In genomic region chr8:110957471-110957870, GRCm38 (mm10) we compare ENCODE assay signal across 21 mouse cellular contexts. TPM values are rescaled to one million over a fixed set of nuclear protein-coding genes. Genes with fewer than 3 reads are reported as not detected.
DNase-seq lines count a peak whose midpoint lies in the region; ATAC-seq and TF ChIP-seq lines count a peak whose summit lies in the region.
"Had no signal": no experiment of that assay in that cellular context is flagged by ENCODE, and none has a peak within 500 bp of the region (broad histone marks: within the 10 kb centered on the region; RNA-seq: fewer than 3 reads in every experiment).

No protein-coding gene starts in this region.

- H3K4me2 ChIP-seq in forebrain, embryonic 12.5 days: no peak overlapping the region
- H3K4me2 ChIP-seq in kidney, embryonic 15.5 days: no peak overlapping the region
- H3K4me2 ChIP-seq: forebrain, embryonic 15.5 days; heart, embryonic 15.5 days; liver, embryonic 12.5 days; lung, embryonic 14.5 days; stomach, embryonic 15.5 days had no signal

- peak overlapping the region in 1 of 2 experiments; percentile 16; a peak in 1 of 4 replicates for H3K4me3 ChIP-seq in ES-E14 (ENCODE audit: insufficient read depth in 1 of 2, low read depth in 1 of 2, low read length in 2 of 2, poor library complexity in 1 of 2, severe bottlenecking in 1 of 2)
- no peak overlapping the region for H3K4me3 ChIP-seq in forebrain, embryonic 12.5 days (replicated peaks)
- no peak overlapping the region for H3K4me3 ChIP-seq in kidney, embryonic 15.5 days (replicated peaks)
- H3K4me3 ChIP-seq: erythroblast, embryonic 14.5 days; forebrain, embryonic 15.5 days; heart, embryonic 15.5 days; left cerebral cortex, adult 2 months; liver, embryonic 12.5 days; midbrain, embryonic 10.5 days; stomach, embryonic 15.5 days had no signal

- in situ Hi-C loops in ES-E14 (cut with MboI; ENCODE audit: low sequenced_read_pairs in 2 of 2, unreplicated experiment in 2 of 2): no loop called here

- no peak overlapping the region for H3K27ac ChIP-seq in ES-E14 (ENCODE audit: insufficient read depth, low read depth, low read length, poor library complexity, severe bottlenecking)
- no peak overlapping the region for H3K27ac ChIP-seq in forebrain, embryonic 12.5 days
- no peak overlapping the region for H3K27ac ChIP-seq in kidney, embryonic 15.5 days
- H3K27ac ChIP-seq: heart, embryonic 15.5 days; left cerebral cortex, adult 2 months; liver, embryonic 12.5 days; midbrain, embryonic 10.5 days; stomach, embryonic 15.5 days had no signal

- no peaks in the 10 kb centered on the region for H3K27me3 ChIP-seq in forebrain, embryonic 12.5 days
- no peaks in the 10 kb centered on the region for H3K27me3 ChIP-seq in kidney, embryonic 15.5 days
- H3K27me3 ChIP-seq: forebrain, embryonic 15.5 days; heart, embryonic 15.5 days; liver, embryonic 12.5 days; stomach, embryonic 15.5 days had no signal

- 91% methylated on average over 19 of the region's 19 CpGs for WGBS in forebrain, embryonic 12.5 days
- 89% methylated on average over 19 of the region's 19 CpGs for WGBS in kidney, embryonic 15.5 days

- peaks cover 5% of the 10 kb centered on the region; the same call in 1 of the 2 replicates for H3K36me3 ChIP-seq in ES-E14 (ENCODE audit: control insufficient read depth, insufficient read depth, low read length, poor library complexity, severe bottlenecking)
- H3K36me3 ChIP-seq in forebrain, embryonic 12.5 days (replicated peaks): peaks cover 51% of the 10 kb centered on the region
- peaks cover 53% of the 10 kb centered on the region for H3K36me3 ChIP-seq in kidney, embryonic 15.5 days

- no peak for ATAC-seq in forebrain, embryonic 12.5 days (ENCODE audit: low FRiP score)
- ATAC-seq in kidney, embryonic 15.5 days (replicated peaks; ENCODE audit: low FRiP score): no peak
- ATAC-seq: liver, embryonic 12.5 days had no signal

- peaks cover 0 to 8% of the 10 kb centered on the region in 2 experiments; a peak in 2 of 4 replicates for H3K4me1 ChIP-seq in ES-E14 (ENCODE audit: control insufficient read depth in 2 of 2, insufficient read depth in 2 of 2, low read length in 2 of 2, poor library complexity in 1 of 2)
- H3K4me1 ChIP-seq in forebrain, embryonic 12.5 days: 0 out of 2 replicates have a peak, but pooled peaks cover 2% of the 10 kb centered on the region
- peaks cover 16% of the 10 kb centered on the region for H3K4me1 ChIP-seq in kidney, embryonic 15.5 days
- H3K4me1 ChIP-seq: forebrain, embryonic 15.5 days; heart, embryonic 15.5 days; stomach, embryonic 15.5 days had no signal

- no peaks in the 10 kb centered on the region for H3K9me3 ChIP-seq in ES-E14 (ENCODE audit: control insufficient read depth, insufficient read depth, low read depth, low read length)
- H3K9me3 ChIP-seq in forebrain, embryonic 12.5 days: no peaks in the 10 kb centered on the region
- H3K9me3 ChIP-seq in kidney, embryonic 15.5 days (replicated peaks): no peaks in the 10 kb centered on the region
- H3K9me3 ChIP-seq: forebrain, embryonic 15.5 days; G1E; heart, embryonic 15.5 days; liver, embryonic 12.5 days; midbrain, embryonic 10.5 days; stomach, embryonic 15.5 days had no signal

- H3K9ac ChIP-seq in ES-E14 (ENCODE audit: insufficient read depth, low read depth, low read length, poor library complexity, severe bottlenecking): no peak overlapping the region
- no peak overlapping the region for H3K9ac ChIP-seq in forebrain, embryonic 12.5 days
- H3K9ac ChIP-seq in kidney, embryonic 15.5 days: no peak overlapping the region
- H3K9ac ChIP-seq: forebrain, embryonic 15.5 days; heart, embryonic 15.5 days; liver, embryonic 12.5 days; lung, embryonic 14.5 days; stomach, embryonic 15.5 days had no signal

- DNase-seq in heart, postnatal 4 days: peak; percentile 48
- DNase-seq in heart, adult 8-10 months (ENCODE audit: low spot score): no peak
- no peak for DNase-seq in ES-E14 (ENCODE audit: low read depth, low spot score)
- DNase-seq in cerebellum, adult 11 months: peak; percentile 76
- peak; percentile 76 to 81 for DNase-seq in cerebellum, postnatal 14 days
- DNase-seq: gastrocnemius, postnatal 14 days; kidney, postnatal 10 days; lung, embryonic 14.5 days; lung, postnatal 4 days; spleen, adult 18-20 months; thymus, adult 2 months had no signal

TF ChIP-seq in ES-E14, 5 proteins besides CTCF, POLR2A, EP300 and RAD21:
- no peak for TF ChIP-seq MAFK (IDR thresholded peaks at IDR 0.05; ENCODE audit: insufficient read depth, low read depth, low read length)
- TF ChIP-seq HCFC1 (IDR thresholded peaks at IDR 0.05; ENCODE audit: borderline replicate concordance, insufficient read depth, low read length): no peak
- no peak for TF ChIP-seq ZNF384 (IDR thresholded peaks at IDR 0.05; ENCODE audit: low read depth, low read length)
- 0 out of 2 replicates have a peak, but pooled peaks have one; percentile 13 for TF ChIP-seq ZC3H11A (IDR thresholded peaks at IDR 0.05; ENCODE audit: borderline replicate concordance, low read depth, low read length)
- no peak for TF ChIP-seq CHD2 (IDR thresholded peaks at IDR 0.05; ENCODE audit: low read depth, low read length)
TF ChIP-seq in ES-E14: peak in this region for 1.

RNA-seq across cellular contexts. Expression of gene St3gal2, which starts 37.7 kb away (rescaled TPM):
- total RNA-seq in heart, postnatal 4 days (2021): 10 to 100 TPM; 36.7 to 38.2 TPM
- 10 to 100 TPM; 21.3 to 25.4 (median 24.1) TPM for total RNA-seq in heart, adult 8-10 months (2022)
- total RNA-seq in ES-E14 (2012; rRNA removed): 7.5 and 12.4 TPM in 2 replicates
- polyA plus RNA-seq in forebrain, embryonic 12.5 days (2016; fragmentation: Nextera tagmentation; extraction: Ambion mirVana): 26.2 and 27.2 TPM in 2 replicates
- 25.2 and 27.4 TPM in 2 replicates for polyA plus RNA-seq in kidney, embryonic 15.5 days (2015; fragmentation: Nextera tagmentation; extraction: Ambion mirVana)

RNA-seq across cellular contexts. Expression of gene Ddx19a, which starts 40.1 kb away (rescaled TPM):
- 10 to 100 TPM; 46.5 to 49.7 TPM for total RNA-seq in heart, postnatal 4 days (2021)
- 10 to 100 TPM; 30.7 to 37.3 (median 35.3) TPM for total RNA-seq in heart, adult 8-10 months (2022)
- total RNA-seq in ES-E14 (2012; rRNA removed): 32.6 and 35.5 TPM in 2 replicates
- polyA plus RNA-seq in forebrain, embryonic 12.5 days (2016; fragmentation: Nextera tagmentation; extraction: Ambion mirVana): 18.8 and 20.7 TPM in 2 replicates
- 14.5 and 15.5 TPM in 2 replicates for polyA plus RNA-seq in kidney, embryonic 15.5 days (2015; fragmentation: Nextera tagmentation; extraction: Ambion mirVana)

RNA-seq across cellular contexts. Expression of gene Fuk, which starts 55.2 kb away (rescaled TPM):
- 1 to 10 TPM; 6.6 to 6.9 TPM for total RNA-seq in heart, postnatal 4 days (2021)
- 1 to 10 TPM; 4.5 to 5.4 (median 4.6) TPM for total RNA-seq in heart, adult 8-10 months (2022)
- 17.8 and 23.3 TPM in 2 replicates for total RNA-seq in ES-E14 (2012; rRNA removed)
- 13.2 and 14.4 TPM in 2 replicates for polyA plus RNA-seq in forebrain, embryonic 12.5 days (2016; fragmentation: Nextera tagmentation; extraction: Ambion mirVana)
- 12.0 and 13.3 TPM in 2 replicates for polyA plus RNA-seq in kidney, embryonic 15.5 days (2015; fragmentation: Nextera tagmentation; extraction: Ambion mirVana)

Comparison
In these comparisons a context has a peak if more than half of its experiments do, and no peak if none do; other contexts are left out.
1. DNase-seq: peak in heart, postnatal 4 days (single experiment), cerebellum, adult 11 months (single experiment) and cerebellum, postnatal 14 days (2 of 2); none in heart, adult 8-10 months (single experiment) and ES-E14 (single experiment).